Mouse (Mus musculus): ENCODE data around the gene Ncapd2.

Gene Ncapd2

DNA sequence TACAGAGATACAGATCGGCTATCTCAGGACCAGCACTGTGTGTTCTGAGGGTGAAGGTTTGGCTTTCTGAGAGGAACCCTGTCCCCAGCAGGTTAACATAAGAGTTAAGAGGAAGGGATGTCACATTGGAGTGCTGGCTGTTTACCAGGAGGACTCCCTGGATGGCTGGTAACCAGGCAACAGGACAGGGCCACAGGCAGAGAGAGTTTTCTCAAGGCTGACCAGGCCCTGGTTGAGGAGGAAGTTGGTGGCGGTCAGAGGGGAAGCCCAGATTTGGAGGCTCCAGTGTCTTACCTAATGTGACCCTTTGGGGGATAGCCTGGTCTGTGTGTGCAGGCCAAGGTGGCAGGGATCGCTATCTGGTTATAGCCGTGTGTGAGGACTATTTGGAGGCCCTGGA lies 44.7 kb downstream of the Ncapd2 start:
- DNase-seq, result no peak

DNA sequence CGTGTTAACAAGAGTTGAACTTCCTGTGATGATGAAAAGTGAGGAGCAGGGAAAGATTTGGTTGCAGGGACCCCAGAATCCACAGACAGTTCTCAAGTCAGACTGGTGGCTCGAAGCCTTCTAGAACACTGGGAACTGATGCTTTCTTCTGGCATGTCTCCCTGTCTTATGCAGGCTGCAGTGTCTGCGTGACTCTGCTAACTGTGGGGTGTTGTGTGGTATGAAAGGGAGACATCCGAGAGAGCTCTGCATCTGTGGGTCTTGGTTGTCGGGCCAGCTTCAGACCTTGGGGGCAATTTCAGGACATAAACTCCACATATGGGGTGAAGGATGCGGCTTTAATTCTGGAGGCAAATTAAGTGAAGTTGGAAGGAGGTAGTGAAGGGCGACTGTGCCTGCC lies 45.4 kb downstream of the Ncapd2 start:
- DNase-seq, result no peak

DNA sequence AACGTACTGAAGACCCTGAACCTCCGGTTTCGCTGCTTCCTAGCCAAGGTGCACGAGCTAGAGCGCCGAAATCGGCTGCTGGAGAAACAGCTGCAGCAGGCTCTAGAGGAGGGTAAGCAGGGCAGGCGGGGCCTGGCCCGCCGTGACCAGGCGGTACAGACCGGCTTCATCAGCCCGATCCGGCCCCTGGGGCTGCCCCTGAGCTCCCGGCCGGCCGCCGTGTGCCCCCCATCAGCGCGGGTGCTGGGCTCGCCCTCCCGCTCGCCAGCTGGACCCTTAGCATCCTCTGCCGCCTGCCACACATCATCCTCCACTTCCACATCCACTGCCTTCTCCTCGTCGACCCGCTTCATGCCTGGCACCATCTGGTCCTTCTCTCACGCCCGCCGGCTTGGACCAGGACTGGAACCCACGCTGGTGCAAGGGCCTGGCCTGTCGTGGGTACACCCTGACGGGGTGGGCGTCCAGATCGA lies 46.0 kb downstream of the Ncapd2 start:
- no peak for DNase-seq

DNA sequence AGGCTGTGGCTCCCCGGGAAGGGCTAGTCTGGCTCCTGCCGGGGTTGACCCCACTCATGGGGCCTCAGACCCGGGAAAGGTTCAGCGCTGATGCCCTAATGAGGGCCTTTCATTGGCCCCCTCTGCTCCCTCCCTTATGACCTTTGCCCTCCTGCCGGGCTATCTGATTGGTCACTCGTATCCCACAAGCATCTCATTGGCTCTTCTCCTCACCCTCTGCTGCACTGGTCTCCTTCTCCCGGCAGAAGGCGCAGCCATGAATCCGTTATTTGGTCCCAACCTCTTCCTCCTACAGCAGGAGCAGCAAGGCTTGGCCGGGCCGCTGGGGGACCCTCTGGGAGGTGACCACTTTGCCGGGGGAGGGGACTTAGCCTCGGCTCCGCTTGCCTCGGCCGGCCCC lies 46.5 kb downstream of the Ncapd2 start, which contains the start of gene Iffo1:
TSS of gene Iffo1 (plus strand) at position 241 of the 400 bp plus-strand sequence.
- peak; percentile 90 for DNase-seq

DNA sequence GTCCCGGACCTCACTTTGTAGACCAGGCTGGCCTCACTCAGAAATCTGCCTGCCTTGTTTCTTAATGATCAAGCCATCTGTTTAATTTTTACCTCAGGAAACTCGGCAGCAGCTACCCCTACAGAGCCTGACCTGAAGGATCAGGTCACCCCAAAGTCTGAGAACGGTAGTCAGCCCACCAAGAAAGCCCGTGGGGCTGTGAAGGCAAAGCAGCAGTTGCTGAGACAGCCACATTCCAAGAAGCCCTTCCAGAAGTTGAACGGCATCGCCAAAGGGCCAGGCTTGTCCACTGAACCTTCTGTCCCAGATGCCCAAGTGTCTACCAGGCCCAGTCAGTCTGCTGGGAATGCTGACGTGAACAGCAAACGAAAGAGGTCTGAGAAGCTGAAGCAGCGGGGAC lies 47.6 kb downstream of the Ncapd2 start:
- DNase-seq, result no peak

DNA sequence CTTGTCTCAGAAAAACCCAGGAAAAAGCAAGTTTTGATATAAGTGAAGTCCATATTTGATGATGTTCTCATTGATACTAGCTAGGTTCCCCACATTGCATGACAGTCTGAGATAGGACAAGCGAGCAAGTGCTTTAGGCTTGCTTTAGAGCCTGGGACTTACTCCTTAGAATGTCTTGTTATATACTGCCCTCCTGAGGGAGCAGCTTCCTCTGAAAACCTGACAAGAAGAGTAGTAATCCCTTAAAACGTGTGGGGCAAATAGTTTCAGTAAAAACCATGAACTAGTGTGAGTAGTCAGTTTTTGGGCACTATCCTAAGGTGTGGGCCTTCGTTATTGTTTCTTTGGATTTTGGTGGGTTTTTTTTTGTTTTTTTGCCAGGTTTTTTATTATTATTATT lies 48.4 kb downstream of the Ncapd2 start:
- no peak for DNase-seq

DNA sequence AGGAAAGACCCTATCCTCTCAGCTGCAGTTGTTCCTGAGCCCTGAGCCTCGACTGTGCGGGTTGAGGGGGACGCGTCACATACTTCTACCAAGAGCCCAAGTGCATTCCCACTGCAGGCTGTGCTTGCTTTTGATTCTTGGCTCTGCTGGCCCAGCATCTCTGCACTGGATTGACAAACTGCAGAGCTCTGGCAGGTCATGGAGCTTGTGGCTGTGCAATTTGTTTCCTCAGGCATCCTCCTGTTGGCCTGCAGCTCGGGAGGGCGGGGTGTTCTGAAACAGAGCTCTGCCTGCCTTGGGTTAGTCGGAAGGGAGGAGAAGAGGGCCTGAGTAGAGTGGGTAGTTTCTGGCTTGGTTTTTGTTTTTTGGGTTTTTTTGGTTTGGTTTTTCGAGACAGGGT lies 49.1 kb downstream of the Ncapd2 start:
- DNase-seq, result no peak

DNA sequence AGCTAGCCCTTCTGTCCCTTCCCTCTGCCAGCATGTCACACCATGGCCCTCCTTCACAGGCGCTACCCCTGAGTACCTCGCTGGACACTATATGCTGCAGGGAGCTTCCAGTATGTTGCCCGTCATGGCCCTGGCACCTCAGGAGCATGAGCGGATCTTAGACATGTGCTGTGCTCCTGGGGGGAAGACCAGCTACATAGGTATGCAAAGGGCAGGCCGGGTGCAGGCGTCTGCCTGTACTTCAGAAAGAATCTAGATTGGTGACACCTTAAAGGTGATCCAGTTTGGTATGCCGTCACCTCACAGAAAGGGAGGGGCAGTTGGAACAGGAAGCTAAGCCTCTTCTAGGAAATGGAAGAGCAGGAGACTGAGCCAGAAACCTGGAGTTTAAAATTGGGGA lies 51.8 kb downstream of the Ncapd2 start:
- DNase-seq, result no peak

DNA sequence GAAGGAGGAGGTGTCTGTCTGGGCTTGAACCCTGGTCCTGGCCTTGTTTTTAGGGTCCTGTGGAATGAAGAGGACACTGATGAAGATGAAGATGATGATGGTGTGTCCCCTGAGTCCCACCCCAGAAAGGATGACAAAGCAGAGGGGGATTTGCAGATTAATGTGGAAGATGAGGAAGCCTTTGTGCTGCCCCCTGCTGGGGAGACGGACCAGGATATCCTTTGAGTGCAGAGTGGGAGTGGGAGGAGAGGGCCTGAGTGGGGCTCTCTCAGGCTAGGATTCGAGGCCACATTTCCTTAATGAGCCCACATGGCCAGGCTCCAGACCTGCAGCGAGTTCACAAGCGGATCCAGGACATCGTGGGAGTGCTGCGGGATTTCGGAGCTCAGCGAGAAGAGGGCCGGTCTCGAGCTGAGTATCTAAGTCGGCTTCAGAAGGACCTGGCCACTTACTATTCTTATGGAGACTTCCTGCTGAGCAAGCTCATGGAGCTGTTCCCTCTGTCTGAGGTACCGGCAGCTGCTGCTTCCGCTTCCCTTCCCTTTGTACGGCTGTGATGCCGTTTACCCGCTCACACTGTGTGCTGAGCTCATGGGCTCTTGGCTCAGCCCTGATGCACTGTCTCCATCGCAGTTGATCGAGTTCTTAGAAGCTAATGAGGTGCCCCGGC lies 54.4 kb downstream of the Ncapd2 start:
- DNase-seq, result no peak

DNA sequence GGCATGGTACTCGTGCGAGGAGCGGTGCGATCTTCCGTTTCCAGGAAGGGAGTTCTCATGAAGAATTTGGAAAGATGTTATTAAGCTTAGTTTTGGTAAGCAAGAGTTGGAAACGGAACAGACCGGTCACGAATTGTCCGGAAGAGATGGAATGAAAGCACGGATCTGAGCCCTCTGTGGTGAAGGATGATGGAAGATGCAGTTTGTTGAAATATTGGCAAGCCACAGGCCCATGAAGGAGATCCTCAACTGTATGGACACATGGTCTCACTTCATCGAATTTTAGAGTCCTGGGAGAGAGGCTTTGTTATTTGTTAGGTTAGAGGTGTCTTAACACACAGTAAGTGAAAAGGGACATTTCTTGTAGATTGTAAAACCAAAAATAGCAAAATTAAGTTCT lies 59.0 kb downstream of the Ncapd2 start:
- no peak for DNase-seq

DNA sequence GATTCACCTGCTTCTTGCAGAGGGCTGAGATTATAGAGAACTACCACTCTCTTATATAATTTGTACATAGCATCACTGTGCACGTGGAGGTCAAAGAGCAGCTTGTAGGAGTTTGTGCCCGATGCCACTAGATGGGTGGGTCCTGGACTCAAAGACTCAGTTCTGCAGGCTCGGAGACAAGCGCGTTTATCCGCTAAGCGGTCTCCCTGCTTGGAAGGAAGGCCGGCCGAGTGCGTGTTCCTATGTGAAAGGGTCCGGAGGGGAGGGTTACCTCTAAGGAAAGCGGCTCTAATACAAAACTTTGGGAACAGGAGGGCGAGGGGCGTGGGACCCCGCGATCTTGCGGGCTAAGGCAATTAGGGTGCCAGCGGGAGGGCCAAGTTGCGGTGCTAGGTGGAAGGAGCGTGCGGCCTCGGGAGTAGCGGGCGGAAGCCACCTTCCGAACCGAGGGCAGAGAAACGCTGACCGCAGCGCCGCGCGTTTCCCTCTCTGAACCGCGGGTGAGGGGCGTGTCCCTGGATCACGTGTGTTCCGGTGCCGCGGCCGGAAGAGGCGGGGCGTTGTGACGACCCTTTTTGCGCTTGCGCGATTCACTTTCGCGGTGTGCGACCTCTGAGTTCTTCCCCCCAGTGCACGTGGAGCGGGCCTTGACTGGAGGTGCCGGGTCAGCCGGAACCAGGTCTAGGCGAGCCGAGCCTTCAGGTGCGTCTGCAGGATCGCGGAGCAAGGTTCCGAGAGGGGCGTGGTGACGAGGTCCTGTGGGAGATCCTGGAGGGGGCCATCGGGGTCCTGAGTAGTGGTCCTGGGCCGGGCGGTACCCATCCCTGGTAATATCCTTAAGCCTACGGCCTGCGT lies 60.0 kb downstream of the Ncapd2 start, which contains the start of gene Nop2:
TSS of gene Nop2 (plus strand) at position 608 of the 855 bp plus-strand sequence.
- DNase-seq, result peak; percentile 82

DNA sequence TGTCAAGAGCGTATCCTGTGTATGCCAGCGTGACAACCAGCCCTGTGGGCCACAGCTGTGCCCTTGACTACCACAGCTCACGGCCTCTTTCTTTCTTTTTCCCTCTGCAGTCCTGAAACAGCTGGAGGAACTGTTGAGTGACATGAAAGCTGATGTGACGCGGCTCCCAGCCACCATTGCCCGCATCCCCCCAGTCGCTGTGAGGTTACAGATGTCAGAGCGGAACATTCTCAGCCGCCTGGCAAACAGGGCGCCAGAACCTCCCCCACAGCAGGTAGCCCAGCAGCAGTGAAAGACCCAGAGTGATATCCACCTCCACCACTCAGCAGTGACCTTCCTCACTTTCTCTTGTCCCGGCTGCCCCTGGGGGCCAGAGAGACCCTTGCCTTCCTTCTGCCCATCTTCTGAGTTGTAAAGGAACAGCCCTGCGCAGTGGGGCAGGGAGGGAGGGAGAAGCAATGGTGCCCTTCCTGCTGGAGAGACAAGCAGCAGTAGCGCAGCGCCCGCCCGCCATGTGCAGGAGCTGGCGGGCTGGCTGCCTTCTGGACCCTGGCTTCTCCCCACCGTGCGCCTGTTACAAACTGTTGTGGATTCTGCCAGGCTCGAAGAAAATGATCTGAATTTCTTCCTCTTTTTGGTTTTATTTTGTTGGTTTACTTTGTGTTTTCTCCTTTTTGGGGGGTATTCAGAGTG lies 61.6 kb downstream of the Ncapd2 start:
- no peak for DNase-seq

DNA sequence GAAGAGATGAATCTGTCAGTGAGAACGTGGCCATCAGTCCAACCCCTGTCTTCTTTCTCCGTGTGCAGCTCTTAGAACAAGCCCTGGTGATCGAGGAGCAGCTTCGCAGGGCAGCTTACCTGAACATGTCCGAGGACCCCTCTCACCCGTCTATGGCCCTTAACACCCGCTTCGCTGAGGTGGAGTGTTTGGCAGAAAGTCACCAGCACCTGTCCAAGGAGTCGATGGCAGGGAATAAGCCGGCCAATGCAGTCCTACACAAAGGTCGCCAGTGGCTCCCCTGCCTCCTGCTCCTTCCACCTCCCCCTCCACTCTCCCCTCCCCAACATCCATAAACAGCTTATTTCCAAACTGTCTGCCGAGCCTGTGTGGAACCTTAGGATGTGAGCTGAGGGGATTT lies 62.8 kb downstream of the Ncapd2 start:
- DNase-seq, result no peak

DNA sequence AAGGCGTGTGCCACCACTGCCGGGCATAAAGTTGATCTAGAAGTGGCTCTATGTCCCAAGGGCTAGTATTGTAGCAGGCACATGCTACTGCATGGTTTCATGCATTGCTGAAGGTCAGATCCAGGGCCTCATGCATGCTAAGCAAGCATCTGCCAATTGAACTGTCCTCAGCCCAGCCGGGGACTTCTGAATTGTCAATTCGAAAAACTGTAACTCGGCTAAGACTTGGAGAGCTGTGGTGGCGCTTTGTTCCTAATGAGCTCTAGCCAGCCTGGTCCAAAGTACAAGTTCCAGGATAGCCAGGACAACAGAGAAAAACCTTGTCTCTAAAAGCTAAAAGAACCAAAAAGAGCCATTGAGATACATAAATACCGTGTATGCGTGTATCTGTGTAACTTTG lies 72.1 kb downstream of the Ncapd2 start:
- DNase-seq, result no peak

All from right cerebral cortex, postnatal 25 days (tissue).